Mouse (Mus musculus) thymus, adult 2 months (tissue): ENCODE data around the gene Tubg2. TPM values are rescaled to one million over a fixed set of nuclear protein-coding genes. Genes with fewer than 3 reads are reported as not detected.

ENCODE experiments used
- DNase-seq: peaks from one replicate; pipeline ENCODE4 v3.0.0; 2021
- H3K27ac ChIP-seq: fragments of 200-500 bp; 2 replicates; pipeline ENCODE4 v1.5.1; 2012; ENCODE audit warnings: low read length, control low read depth; ENCODE audit not compliant: control insufficient read depth, insufficient read depth
- H3K27me3 ChIP-seq: fragments of 200-500 bp; 2 replicates; pipeline ENCODE4 v1.6.1; 2012; ENCODE audit warnings: mild to moderate bottlenecking, low read length, moderate library complexity, mixed read lengths; ENCODE audit not compliant: control insufficient read depth, insufficient read depth
- H3K36me3 ChIP-seq: fragments of 200-500 bp; 2 replicates; pipeline ENCODE4 v1.6.1; 2012; ENCODE audit warnings: mild to moderate bottlenecking, low read length, moderate library complexity; ENCODE audit not compliant: control insufficient read depth, insufficient read depth
- H3K4me1 ChIP-seq: fragments of 200-500 bp; replicated peaks from 2 replicates; pipeline ENCODE4 v1.6.1; 2012; ENCODE audit warnings: low read length; ENCODE audit not compliant: control insufficient read depth, insufficient read depth
- H3K4me3 ChIP-seq: fragments of 200-500 bp; 2 replicates; pipeline ENCODE4 v1.5.1; 2012; ENCODE audit warnings: mild to moderate bottlenecking, low read length, control low read depth, moderate library complexity; ENCODE audit not compliant: control insufficient read depth, insufficient read depth
- CTCF ChIP-seq: fragments of 200-500 bp; IDR thresholded peaks from 2 replicates; pipeline ENCODE4 v1.5.1; 2012; ENCODE audit warnings: mild to moderate bottlenecking, control low read depth, low read length, moderate library complexity, borderline replicate concordance; ENCODE audit not compliant: control insufficient read depth, poor library complexity, insufficient read depth; ENCODE audit errors: extremely low read depth
- POLR2A ChIP-seq: fragments of 200-500 bp; IDR thresholded peaks from 2 replicates; pipeline ENCODE4 v1.6.1; 2012; ENCODE audit warnings: mild to moderate bottlenecking, low read length, control low read depth, moderate library complexity; ENCODE audit not compliant: control insufficient read depth, poor library complexity, insufficient read depth; ENCODE audit errors: extremely low read depth
- WGBS: fragments of 180-500 bp; shearing (Covaris S2); methylation state at CpG from one replicate; pipeline ENCODE4 v1.1.7; 2018; 5-methylcytosine and 5-hydroxymethylcytosine counted together
- polyA plus RNA-seq: library from polyadenylated mRNA; depleted of rRNA; stranded (reverse); fragments of >200 nt; gene quantifications from 2 replicates; pipeline ENCODE4 v1.2.3, GENCODE M21; 2012

Gene Tubg2
- polyA plus RNA-seq, 1 experiment, result 3.3 TPM

DNA sequence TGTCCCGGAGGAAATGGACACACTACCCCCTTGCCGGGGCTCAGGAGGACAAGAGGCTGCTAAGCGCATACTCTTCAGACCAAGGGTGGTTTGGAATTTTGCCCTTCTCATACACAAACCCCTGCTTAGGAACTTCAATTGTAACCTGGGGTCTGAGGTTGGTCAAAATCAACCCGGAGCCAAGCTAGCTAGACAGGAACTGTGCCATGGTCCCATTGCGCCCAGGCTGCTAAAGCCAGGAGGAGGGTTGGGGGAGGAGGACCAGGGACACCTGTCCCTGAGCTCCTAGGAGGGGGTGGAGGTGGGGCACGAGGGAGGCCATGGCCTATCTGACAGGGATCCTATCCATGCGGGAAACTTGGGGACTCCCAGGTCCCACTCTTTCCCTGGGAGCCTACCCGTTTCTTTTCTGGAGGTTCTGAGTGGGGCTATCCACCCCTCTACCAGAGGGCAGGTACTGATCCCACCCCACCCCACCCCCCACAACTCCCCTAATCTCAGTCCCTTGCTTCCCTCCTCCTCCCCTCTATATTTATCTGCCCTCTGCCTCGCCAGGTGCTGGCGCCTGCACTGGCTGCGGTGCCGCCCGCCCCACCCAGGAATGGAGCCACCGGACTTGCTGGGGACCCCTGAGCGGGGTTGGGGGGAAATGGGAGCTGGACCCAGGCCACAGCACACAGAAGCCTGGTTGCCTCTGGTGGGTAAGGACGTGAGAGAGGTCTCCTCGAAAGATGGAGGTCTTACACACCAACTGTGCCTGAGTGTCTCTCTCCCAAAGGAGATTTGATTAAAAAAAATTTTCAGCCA, 13.8 kb downstream of the Tubg2 start:
- peaks cover 20% of the 10 kb centered on the region for H3K4me1 ChIP-seq
- no peak overlapping the region for H3K4me3 ChIP-seq
- H3K36me3 ChIP-seq, result no peaks in the 10 kb centered on the region
- no peak for TF ChIP-seq POLR2A
- no peak for TF ChIP-seq CTCF
- DNase-seq, result no peak
- WGBS, result 29% methylated on average over 17 of the region's 17 CpGs
- H3K27me3 ChIP-seq, result peaks cover 27% of the 10 kb centered on the region
- H3K27ac ChIP-seq, result no peak overlapping the region

DNA sequence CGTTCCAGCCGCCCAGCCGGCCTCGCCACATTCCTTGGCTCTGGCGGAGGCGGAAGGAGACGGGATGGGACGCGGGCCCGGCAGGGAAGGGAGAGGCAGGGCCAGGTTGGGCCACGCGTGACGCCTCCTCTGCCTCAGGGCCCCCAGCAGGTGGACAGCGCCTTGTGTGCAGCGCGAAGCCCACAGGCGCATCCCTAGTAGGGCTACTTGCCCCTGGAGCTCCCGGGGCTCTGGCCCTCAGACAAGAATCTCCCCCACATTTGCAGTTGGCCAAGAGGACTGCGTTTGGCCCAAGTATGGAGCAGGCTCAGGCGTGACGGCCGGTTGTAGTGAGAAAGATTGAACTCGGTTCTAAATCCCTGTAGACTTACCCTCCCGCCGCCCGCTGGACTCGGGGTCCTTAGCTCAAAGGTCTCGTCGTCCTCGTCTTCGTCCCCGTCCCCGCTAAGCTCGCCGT, 14.7 kb downstream of the Tubg2 start, which contains the start of gene Cntnap1:
TSS of gene Cntnap1 (plus strand) at position 170 of the 457 bp plus-strand sequence.
- Histone ChIP-seq H3K4me1 (peaks cover 20% of the 10 kb centered on the region), H3K36me3 (no peaks in the 10 kb centered on the region), H3K4me3 (peak within 1 kb of the TSS; percentile 49), H3K27ac (no peak within 1 kb of the TSS), H3K27me3 (peaks cover 27% of the 10 kb centered on the region)
- WGBS, result 4% methylated on average over 35 of the region's 35 CpGs
- no peak for DNase-seq
- TF ChIP-seq CTCF (no peak), POLR2A (no peak)

DNA sequence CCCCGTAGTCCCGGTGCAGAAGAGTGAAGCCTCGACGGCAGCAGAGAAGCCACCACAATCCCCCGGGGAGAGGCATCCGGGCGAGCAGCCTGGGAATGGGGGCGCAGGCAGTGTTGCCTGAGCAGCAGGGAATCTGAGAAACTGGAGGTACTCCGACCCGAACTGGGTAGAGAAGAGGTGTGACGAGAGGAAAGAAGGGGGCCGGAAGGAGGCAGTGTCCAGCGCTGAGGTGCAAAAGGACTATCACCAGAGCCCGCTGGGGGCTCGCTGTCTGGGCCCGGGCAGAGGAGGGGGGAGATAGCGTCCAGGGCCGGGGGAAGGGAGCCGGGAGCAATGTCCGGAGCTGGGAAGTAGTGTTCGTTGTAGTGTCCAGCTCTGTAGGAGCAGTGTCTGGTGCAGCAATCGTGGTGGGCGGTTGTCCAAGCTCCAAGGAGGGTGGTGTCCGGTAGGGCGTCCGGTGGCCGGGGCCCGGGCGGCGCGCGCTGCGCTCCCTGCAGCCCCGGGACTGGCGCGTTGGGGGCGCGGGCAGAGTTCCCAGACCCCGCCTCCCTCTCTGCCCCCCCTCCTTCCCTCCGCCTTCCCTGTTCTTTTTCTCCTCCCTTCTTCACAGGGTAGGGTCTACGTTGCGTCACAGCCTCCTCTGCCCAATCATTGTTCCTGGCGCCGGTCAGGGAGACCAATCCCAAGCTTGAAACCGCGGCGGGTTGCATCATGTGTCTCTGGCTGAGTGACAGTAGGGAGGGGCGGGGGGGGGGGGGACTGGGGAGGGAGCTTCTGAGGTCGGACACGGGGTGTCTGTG, 15.3 kb downstream of the Tubg2 start, which contains the start of gene Plekhh3:
TSS of gene Plekhh3 (minus strand) at position 541 of the 800 bp plus-strand sequence.
- Histone ChIP-seq H3K27me3 (peaks cover 28% of the 10 kb centered on the region), H3K4me3 (peak within 1 kb of the TSS; percentile 49), H3K36me3 (no peaks in the 10 kb centered on the region), H3K4me1 (peaks cover 20% of the 10 kb centered on the region), H3K27ac (no peak within 1 kb of the TSS)
- DNase-seq, result peak; percentile 84
- WGBS, result under 1% methylated on average over 49 of the region's 50 CpGs
- TF ChIP-seq POLR2A (no peak), CTCF (no peak)

DNA sequence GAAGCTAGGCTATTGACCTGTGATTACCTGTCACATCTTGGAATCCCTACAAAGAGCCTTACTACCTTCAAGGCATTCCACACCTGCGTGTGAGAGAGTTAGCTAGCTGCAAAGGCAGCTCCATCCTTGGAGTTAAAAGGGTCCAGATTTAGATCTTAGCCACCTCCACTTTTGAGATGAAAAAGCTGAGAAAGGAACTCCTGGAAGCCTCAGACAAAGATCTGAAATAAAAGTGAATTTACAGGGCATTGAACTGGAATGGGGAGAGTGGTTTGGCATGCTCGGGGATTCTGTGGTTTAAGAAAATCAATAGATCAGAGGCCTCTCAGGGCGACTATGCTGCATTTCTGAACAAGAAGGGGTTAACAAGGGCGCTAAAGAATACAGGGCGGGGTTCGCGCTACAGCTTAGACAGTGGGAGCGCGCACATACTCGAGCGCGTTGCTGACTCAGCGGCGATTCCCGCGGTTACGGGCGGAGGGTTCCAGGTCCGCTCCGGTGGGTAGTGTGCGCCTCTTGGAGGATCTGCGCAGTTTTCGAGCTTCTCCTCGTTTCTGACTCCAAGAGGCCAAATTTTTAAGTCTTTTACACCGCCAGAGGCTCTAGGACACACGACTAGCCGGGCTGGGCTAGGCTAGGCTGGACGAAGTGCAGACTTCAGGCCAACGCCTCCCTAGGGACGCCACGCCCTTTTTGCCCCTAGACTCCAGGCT, 16.2 kb downstream of the Tubg2 start:
- Histone ChIP-seq H3K27me3 (peaks cover 35% of the 10 kb centered on the region), H3K27ac (no peak overlapping the region), H3K4me3 (peak overlapping the region; percentile 22), H3K36me3 (no peaks in the 10 kb centered on the region), H3K4me1 (peaks cover 25% of the 10 kb centered on the region)
- 0 out of 2 replicates have a peak, but pooled peaks have one; percentile 19 for TF ChIP-seq CTCF
- TF ChIP-seq POLR2A, result no peak
- DNase-seq, result peak; percentile 31
- under 1% methylated on average over 31 of the region's 31 CpGs for WGBS

DNA sequence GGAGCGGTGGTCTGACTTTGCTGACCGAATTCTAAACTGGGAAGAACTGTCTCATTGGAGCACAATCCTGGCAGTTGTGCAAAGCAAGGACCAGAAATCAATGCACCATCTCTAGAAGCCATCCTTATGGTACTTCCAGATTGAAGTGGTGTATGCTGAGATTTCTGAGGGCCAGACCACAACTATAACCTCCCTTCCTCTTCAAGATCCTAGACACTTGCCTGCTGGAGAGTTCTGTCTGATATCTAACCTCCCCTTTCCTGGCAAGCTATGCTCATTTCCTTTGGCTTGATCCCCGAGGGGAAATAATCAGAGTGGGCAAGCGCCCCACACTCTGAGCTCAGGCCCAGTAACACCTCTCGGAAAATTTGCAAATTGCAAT, 16.7 kb downstream of the Tubg2 start:
- Histone ChIP-seq H3K27me3 (peaks cover 35% of the 10 kb centered on the region), H3K36me3 (no peaks in the 10 kb centered on the region), H3K27ac (no peak overlapping the region), H3K4me3 (peak overlapping the region; percentile 22; the same call in 1 of the 2 replicates), H3K4me1 (peaks cover 28% of the 10 kb centered on the region)
- TF ChIP-seq POLR2A, result no peak
- TF ChIP-seq CTCF, result no peak
- no peak for DNase-seq
- 5% methylated on average over 5 of the region's 5 CpGs for WGBS

DNA sequence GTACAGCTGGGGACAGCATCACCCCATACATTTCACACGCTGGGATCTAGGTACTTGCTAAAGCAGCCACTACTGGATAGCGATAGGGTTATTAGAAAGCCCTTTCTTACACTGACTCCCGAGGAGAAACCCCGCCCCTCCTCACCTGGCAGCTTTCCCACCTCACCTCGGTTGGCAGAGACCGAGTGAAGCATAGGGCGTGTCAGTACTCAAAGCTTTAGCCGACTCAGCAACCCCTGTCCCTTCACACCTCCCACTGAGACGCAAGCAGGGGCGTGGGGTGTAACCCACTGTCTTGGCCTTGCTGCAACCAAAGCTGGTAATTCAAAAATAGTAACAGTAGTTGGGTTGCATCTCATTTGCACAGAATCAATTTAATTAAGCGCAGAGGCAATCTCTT, 17.4 kb downstream of the Tubg2 start:
- WGBS, result 20% methylated on average over 11 of the region's 11 CpGs
- no peaks in the 10 kb centered on the region for H3K36me3 ChIP-seq
- no peak overlapping the region for H3K27ac ChIP-seq
- DNase-seq, result no peak
- H3K4me3 ChIP-seq, result no peak overlapping the region
- H3K4me1 ChIP-seq, result peaks cover 28% of the 10 kb centered on the region
- peaks cover 30% of the 10 kb centered on the region for H3K27me3 ChIP-seq
- no peak for TF ChIP-seq CTCF
